Mouse (Mus musculus) adrenal gland, adult (tissue): ENCODE results near the gene Rnf43.
A peak's percentile ranks its signal among the peaks of the same experiment; 100 is the strongest.

ENCODE experiments used
- DNase-seq, 2 experiments: peaks; one replicate each; pipeline ENCODE4 v3.0.0; 2022 to 2023; ENCODE audit warnings: low spot score in 1 of 2; ENCODE audit not compliant: inconsistent age in 2 of 2

Rnf43 gene

DNA sequence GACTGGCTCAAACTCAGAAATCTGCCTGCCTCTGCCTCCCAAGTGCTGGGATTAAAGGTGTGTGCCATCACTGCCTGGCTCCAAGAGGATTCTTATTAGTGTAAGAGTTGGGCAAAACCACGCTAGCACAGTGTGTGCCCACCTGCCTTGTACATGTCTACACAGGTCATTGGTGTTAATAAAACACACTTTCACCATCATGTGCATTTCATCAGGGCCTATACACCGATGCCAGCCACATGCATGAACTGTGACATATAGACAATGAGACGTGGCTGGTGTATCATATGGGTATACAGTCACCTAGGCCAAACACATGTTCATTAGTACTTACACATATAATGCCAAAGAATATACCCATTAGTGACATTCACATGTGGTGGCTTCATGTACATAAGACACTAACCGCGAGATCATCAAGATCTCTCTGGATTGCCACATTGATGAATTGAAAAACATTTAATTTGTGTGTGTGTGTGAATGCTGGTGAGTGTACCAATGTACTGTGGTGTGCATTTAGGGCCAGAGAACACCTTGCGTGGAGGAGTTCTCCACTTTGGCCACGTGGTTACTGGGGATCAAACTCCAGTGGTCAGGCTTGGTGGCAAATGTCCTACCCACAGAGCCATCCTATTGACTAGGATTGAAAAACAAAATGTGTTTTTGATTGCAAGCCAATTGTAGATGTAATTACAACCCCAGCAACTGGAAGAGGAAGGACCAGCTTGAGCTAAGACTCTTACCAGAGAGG is 95.8 kb downstream of the Rnf43 start:
- no peak for DNase-seq

DNA sequence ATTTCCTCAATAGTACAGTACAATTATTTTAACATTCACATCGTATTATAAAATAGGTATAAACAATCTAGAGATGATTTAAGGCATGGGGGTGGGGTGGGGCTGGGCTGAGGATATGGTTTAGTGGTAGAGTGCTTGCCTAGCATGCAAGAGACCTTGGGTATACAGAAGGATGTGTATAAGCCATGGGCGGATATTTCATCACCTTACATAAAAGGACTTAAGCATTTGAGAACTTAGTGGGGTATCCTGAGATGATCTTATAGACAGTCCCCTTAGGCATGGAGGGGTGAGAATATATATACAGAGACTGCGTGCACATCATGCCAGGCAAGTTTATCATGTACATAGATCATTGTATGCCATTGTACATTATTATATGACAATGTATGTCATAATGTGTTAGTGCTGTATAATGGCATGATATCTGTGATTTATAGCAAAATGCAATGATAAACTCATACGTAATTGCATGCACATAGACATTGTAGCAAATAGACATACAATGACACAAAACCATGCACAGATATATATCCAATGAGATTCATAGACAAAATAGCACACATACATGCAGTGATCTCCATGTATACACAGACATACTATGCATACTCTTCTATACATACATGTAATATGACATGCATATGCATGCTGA is 96.6 kb downstream of the Rnf43 start:
- no peak for DNase-seq

DNA sequence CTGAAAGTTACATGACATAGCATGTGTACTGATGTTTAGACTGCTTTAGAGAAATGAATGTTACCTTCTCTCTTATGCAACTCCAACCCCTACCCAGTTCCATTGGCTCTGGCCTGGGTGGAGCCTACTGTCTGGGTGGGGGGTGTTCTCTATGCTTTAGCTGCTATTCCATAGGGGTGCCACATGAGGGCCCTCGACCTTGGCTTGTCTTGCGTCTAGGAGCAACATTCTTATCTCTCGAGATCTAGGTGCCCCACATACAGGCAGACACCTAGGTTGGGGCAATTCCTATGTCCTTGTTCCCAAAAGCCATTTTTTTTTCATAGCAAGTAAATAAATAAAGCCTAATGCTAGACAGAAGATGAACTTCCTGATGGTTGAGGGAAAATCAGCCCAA is 97.1 kb downstream of the Rnf43 start:
- DNase-seq, result peak in 1 of 2 experiments; percentile 44

DNA sequence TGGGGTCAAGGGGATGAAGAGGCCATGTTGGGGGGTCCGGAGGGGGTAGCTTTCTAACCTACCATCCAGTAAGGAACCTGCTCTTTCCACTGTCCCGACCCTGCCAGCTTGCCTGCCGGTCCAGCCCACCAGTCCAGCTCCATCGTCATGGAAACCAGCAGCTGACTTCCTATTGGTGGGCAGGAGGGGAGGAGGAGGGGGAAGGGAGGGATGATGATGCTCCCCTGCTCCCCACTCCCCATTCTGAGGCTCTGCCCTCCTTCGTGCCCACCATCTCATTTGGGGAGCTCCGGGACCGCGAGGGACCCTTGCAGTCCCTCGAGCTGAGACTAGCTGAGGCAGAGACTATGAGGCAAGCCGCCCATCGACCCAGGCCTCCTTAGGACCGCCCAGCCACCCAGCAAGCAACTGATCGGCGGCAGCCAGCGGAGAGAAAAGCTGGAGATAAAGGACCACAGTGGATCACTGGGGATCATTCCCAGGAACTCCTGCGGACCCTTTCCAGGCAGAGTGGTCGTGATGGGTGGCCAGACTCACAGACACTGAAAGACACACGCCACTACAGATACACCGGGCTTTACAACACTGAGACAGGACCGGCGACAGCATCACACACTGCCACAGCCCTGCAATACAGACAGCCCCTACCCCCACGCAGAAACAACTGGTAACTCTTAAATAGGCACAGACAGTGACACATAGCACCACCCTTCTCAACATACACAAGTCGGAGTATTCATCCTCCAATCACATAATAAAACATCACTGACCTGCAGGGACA is 98.0 kb downstream of the Rnf43 start, which contains the start of gene Tspoap1:
Gene Tspoap1 (plus strand): TSS at position 241 of the 781 bp plus-strand sequence.
- no peak for DNase-seq

DNA sequence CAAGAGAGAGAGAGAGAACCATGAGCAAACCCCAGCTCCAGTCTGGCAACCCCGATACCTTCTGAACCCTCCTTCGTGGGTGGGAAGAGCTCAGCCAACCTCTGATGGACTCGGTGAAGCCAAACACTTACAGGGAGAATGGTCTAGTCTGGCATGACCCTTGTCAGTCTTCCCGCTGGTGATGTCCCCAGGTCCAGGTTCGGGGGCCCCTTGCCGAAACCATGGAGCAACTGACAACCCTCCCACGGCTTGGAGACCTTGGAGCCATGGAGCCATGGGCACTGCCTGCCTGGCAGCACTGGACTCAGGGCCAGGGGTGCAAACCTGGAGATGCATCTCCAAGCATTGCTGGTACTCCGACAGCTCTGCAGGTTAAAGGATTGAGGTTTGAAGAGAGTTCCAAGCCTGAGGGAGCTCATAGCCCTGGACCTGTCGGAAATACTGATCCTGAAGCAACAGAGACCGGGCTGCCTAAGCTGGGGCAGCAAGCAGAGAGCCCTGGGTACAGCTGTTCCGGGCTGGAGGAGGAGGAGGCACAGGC is 98.7 kb downstream of the Rnf43 start:
- no peak for DNase-seq

DNA sequence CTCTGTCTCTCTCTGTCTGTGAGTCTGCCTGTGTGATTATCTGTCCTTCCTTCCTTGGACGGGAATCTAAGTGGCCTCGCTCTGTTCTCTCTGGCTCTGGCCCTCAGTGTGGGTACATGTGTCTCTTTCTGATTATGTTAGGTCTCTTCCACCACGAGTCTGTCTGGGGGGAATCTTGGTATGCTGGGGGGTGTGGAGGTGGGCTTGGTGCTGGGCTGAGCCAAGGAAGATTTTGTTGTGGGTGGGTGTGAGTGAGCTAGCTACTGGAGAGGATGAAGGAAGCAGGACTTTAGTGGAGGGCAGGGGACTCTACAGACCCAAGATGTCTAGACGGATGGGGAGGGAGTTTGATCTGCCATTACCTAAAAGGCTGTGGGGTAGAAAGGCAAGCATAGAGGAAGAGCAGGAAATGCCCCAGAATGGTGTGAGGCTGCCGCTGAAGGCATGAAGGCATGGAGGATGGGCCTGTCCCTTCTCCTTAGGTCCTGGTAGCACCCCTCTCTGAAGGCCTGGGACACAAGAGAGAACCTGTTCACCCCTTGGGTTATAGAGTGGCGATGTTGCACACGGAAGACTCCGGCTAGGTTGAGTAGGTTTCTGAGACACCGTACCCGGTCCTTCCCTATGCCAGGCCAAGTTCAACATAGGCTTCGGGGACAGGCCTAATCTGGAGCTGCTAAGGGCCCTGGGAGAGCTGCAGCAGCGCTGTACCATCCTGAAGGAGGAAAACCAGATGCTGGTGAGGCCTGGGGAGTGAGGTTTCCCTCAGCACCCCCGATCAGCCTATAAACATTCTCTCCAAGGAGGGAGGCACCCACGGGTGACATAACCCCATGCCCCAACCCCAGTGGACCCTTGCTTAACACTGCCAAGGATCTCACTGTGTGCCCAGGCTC is 99.5 kb downstream of the Rnf43 start:
- DNase-seq, result no peak

DNA sequence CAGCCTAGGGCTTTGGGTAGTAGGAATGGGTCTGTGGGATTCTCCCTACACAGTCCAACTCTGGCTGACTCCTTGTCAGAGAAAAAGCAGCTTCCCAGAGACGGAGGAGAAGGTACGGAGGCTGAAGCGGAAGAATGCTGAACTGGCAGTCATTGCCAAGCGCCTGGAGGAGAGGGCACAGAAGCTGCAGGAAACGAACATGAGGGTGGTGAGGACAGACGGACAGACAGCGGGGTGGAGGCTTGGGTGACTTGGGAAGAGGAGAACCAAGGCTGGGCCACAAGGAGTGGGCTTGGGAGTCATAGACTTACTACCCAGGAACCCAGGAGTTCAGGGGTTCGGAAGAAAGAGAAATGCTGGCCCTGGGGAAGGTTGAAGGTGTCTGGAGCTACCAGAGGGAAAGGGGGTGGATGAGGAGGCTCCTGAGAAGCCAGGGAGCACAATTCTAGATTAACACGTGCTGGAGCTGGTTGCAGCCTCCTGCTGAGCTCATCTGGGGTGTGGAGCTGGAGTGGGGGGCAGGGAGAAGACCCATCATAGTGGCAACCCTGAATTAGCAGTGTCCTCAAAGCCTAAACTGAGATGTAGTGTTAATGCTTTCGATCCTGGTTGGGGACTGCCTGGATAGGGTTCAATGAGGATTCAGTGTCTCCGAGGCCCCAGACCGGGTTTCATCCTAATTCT is 100.3 kb downstream of the Rnf43 start:
- no peak for DNase-seq

DNA sequence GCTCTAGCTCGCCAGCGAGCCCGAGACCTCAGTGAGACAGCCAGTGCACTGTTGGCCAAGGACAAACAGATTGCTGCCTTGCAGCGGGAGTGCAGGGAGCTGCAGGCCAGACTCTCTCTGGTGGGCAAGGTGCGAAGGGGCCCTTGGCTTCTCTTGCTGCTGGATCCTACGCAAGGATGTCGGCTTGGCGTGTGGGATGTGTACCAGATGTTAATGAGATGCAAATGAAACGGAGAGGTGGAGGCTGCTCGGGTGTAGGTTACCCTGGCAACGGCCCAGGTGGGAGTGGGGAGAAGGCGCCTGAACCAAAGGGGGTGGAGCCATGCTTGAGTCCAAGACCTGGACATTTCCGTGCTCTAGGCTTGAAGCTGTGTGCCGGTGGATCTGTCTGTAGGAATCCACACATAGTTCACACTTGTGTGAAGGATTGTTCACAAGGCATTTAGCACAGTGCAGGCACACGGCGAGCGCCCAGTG is 101.0 kb downstream of the Rnf43 start:
- peak; percentile 57 to 80 for DNase-seq

DNA sequence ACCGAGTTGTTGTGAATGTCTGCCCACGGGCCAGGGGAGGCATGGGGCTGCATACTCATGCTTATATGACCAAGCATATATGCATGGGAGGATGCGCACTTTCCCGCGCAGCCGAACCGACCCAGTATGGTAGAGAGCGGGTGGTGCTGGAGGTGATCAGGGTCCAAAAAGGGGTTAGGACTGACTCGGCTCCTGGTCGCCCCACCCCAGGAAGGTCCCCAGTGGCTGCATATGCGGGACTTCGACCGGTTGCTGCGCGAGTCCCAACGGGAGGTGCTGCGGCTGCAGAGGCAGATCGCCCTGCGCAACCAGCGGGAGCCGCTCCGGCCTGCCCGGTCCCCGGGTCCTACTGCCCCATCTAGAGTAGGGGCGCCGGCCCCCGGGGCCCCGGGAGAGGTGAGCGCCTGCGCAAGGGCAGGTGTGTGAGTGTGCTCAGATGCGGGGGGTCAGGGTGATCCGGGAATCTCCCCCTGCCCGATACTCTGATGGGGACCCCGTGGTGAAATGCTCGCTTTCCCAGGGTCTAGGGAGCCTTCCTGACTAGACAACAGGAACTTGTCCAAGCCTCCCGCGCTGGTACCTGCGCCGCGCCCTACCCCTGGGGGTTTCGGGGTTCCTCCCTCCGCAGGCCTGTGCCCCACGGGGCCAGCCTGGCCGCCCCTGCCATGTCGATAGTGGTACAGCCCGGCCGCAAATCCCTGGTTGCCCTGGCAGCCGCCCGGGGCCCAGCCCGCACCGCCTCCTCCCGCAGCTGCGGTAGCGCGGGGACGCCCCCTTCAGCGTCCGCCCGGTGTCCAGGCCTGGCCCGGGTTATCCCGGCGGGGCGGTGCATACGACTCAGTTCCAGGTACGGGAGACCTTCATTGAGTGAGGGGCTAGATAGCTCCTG is 101.7 kb downstream of the Rnf43 start:
- peak; percentile 72 to 82 for DNase-seq

DNA sequence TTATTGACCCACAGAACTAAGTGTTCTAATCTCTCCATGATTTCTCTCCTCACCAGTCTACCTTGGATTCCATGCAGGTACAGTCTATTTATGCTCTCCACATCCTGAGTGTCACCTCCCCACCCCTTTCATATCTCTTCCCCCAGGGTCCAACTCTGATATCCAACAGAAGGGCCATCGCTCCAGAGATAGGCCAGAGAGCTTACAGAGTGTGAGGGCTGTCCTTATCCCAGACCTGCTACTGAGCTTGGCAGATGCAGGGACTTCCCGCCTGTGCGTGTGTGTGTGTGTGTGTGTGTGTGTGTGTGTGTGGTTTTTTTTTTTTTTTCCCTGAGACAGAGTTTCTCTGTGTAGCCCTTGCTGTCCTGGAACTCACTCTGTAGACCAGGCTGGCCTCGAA is 106.2 kb downstream of the Rnf43 start:
- DNase-seq, result no peak

DNA sequence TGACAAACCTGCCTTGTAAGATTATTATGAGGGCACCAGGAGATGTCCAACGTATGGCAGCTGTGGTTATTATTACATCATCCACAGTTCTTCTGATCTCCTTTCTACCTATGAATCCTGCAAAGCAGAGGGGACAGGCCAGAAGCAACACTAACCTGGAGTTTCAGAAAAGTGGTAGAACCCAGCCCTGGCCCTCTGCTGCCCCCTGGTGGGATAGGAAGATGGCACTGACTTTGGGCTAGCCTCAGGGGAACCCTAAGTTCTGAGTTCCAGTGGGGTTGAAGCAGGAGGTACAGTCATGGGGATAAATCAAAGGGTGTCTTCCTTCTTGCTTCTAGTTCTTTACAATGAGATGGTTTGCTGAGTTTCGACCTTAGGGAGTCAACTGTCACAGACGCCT is 108.5 kb downstream of the Rnf43 start:
- DNase-seq, result peak; percentile 74 to 92

DNA sequence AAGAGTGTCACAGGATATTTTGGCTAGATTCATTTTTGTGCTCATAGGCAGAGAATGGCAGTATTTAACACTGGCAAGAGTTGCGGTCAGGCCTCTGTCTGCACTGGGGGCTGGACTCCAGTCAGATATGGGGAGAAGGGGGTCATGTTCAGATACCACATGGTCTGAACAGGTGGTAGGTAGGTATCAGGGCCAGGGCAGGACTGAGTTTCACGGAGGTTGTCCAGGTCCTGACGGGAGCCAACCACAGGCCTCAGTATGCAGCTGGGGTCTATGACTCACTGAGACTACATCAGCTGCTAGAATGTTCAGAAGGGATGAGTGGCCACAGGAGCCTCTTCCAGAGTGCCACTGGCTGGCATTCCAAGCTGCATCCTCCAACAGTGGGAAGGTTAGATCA is 109.8 kb downstream of the Rnf43 start:
- DNase-seq, result no peak

DNA sequence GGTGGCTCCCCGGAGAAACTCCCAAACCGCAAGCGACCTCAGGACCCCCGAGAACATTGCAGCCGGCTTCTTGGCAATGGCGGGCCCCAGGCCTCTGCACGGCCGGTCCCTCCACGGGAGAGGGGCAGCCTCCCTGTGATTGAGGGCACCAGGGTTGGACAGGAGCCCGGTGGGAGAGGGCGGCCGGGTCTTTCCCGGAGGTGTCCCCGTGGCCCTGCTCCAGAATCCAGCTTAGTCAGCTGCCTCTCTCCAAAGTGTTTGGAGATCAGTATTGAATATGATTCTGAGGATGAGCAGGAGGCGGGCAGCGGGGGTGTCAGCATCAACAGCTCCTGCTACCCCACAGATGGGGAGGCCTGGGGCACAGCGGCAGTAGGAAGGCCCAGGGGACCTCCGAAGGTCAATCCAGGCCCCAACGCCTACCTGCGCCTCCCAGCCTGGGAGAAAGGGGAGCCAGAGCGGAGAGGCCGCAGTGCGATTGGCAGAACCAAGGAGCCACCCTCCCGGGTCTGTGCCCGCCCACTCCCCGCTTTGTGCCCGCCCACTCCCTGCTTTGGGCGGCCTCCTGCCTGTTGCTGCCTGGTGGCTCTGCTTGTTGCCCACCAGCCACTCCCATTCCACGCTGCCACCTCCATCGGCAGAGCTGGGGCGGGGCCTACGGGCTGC is 115.7 kb downstream of the Rnf43 start:
- DNase-seq, result peak; percentile 62 to 75

DNA sequence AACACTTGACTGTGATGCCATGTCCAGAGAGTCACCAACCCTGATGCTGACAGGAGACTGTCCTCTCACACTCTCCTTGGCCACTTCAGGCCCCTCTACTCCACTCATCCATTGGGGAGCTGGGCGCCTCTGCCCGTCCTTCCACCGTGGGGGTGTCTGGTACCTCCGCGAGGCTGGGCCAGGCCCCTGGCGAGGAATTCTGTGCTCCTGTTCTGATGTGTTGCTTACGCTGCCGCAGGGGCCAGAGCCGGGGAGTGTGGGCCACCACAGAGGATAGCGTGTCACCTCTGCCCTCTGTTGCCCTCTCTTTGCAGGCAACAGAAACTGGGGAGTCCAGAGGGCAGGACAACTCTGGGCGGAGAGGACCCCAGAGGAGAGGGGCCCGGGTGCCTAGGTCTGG is 116.4 kb downstream of the Rnf43 start:
- DNase-seq, result no peak

DNA sequence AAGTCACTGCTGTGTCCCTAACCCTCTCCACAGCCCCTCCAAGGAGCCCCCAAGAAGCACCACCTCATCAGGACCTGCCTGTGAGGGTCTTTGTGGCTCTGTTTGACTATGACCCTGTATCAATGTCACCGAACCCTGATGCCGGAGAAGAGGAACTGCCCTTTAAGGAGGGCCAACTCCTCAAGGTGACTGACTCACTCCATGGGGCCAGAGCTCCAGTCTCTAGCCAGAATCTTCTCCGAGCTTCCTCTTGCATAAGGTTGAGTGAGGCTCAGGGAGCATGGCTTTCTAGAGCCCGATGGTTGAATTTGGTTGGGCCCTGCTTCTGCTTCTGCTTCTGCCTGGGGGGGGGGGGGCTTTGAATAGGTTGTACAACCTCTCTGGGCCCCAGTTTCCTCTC is 116.9 kb downstream of the Rnf43 start:
- DNase-seq, result peak in 1 of 2 experiments; percentile 71

DNA sequence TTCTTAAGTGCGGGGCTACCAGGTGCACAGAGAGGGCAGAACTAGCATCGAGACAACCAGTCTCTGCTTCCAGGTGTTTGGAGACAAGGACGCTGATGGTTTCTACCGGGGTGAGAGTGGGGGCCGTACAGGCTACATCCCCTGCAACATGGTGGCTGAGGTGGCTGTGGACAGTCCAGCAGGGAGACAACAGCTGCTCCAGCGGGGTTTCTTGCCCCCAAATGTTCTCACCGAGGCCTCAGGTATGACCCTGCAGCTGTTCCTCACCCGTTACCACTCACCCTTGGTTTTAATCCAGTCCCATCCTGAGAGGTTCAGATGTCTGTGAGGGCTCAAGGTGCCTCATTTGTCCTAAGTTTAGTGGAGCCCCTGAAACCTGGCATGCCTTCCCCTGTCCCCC is 117.6 kb downstream of the Rnf43 start:
- peak in 1 of 2 experiments; percentile 23 for DNase-seq
